Mouse (Mus musculus) small intestine, adult 2 months (tissue): ENCODE measurements around the gene Bysl.

ENCODE experiments used
- CTCF ChIP-seq: fragments of 200-500 bp; IDR thresholded peaks from 2 replicates; pipeline ENCODE4 v1.5.1; 2012; ENCODE audit warnings: low read depth, mild to moderate bottlenecking, control low read depth, inconsistent platforms, low read length, moderate library complexity, mixed read lengths; ENCODE audit not compliant: insufficient replicate concordance, insufficient read length; ENCODE audit errors: extremely low read depth
- POLR2A ChIP-seq: fragments of 200-500 bp; IDR thresholded peaks from 2 replicates; pipeline ENCODE4 v1.6.1; 2012; ENCODE audit warnings: low read depth, mild to moderate bottlenecking, control low read depth, inconsistent platforms, low read length, moderate library complexity

GRCm38 (mm10) chr17:47594969-47595247, 16.4 kb downstream of the Bysl start:
- TF ChIP-seq POLR2A (no peak), CTCF (no peak)
